Mouse (Mus musculus) c-Kit-positive CD71-negative TER-119-negative erythroid progenitor cells, embryonic 14.5 days (primary cell): ENCODE results near the gene Rhbdd2.

ENCODE experiments used
- DNase-seq: peaks from one replicate; pipeline ENCODE4 v3.0.0-alpha.2; 2013; ENCODE audit warnings: low read depth

Rhbdd2 gene

GRCm38 (mm10) chr5:135645330-135645729, 12.9 kb downstream of the Rhbdd2 start:
- DNase-seq, result no peak

GRCm38 (mm10) chr5:135646038-135646437, 13.6 kb downstream of the Rhbdd2 start:
- no peak for DNase-seq

DNA sequence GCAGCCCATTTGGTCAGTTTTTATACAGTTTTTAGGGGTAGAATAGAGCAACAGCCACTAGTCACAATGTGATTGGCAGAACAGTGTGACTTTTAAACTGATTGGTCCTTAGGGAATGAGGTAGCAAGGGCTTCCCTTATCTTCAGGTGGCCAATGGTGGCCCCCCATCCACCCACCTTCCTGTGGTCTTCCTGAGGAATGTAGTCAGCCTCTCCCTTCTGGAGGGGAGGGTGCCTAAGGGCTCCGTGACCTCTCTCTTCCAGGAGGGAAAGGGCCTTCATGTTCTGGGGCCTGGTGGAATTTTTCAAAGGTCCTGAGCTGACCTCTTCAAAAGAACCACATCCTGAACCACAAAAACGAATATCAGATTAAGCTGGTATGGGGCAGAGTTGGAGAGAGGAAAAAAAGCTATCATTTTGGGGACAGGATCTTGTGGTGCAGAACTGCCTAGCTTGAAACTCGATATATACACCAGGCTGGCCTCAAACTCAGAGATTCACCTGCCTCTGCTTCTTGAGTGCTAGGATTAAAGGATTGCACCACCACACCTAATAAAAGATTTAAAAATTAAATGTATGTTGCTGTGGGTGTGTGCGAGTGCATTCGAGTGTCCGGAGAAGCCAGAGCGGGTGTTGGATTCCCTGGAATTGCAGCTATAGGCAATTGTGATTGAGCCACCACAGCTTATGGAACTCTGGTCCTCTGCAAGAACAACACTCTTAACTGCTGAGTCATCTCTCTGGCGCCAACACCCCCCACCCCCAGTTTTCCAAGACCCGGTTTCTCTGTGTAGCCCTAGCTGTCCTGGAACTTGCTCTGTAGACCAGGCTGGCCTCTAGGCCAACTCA, 16.3 kb downstream of the Rhbdd2 start:
- DNase-seq, result no peak

DNA sequence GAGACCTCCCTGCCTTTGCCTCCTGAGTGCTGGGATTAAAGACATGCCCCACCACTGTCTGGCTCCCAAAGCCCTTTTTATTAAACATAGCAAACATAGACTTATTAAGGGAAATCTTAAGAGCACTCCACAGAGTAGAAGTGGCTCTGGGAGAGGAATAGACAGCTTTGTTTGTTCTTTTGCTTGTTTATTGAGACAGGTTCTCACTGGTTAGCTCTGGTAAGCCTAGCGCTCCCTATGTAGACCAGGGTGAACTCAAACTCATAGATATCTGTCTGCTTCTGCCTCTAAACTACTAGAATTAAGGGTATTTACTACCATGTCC, 16.9 kb downstream of the Rhbdd2 start:
- DNase-seq, result no peak

- DNase-seq, result no peak
Observed at GRCm38 (mm10) chr5:135651536-135651935, 19.1 kb downstream of the Rhbdd2 start.

GRCm38 (mm10) chr5:135653209-135653608, 20.8 kb downstream of the Rhbdd2 start:
- DNase-seq, result no peak

DNA sequence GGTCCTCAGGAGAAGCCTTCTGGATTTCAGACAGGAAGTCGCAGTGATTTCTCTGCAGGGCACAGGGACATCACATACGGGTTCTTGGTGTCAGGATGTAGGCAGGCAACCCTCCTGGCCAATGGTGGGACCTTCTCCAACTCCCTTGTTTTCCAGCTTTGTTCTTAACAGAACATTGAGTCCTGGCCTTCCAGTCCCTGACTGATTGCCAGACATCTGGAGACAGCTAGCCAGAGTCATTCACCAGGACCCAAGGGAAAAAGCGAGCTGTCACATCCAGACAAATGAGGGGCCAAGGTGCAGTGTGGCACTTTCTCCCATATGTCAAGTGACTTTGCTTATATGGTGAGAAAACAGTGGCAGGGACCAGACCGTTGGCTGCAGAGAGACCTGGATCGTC, 23.6 kb downstream of the Rhbdd2 start:
- DNase-seq, result no peak

- DNase-seq, result no peak
Observed at GRCm38 (mm10) chr5:135657128-135657527, 24.7 kb downstream of the Rhbdd2 start.

- no peak for DNase-seq
Observed at GRCm38 (mm10) chr5:135657703-135658373, 25.4 kb downstream of the Rhbdd2 start.

- DNase-seq, result no peak
Observed at GRCm38 (mm10) chr5:135659956-135660355, 27.5 kb downstream of the Rhbdd2 start.

GRCm38 (mm10) chr5:135660535-135660934, 28.1 kb downstream of the Rhbdd2 start:
- no peak for DNase-seq

- no peak for DNase-seq
Observed at GRCm38 (mm10) chr5:135666890-135667289, 34.5 kb downstream of the Rhbdd2 start.

DNA sequence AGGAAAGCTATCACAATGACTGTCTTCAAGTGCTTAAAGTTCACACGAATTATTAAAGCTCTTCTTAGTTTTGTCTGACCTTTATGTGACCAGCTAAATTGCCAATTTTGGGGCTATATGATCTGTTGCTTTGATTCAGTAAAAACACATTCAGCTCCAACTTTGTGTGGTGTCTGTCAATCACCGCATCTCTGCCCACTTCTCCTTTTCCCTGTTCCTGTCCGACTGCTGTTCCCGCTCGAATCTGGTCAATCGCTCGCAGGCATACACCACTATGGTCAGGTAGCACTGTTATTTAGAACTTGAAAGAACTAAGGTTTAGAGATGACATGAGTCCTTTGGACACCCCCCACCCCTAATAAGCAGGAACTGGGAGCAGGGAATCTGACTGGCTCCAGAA, 35.7 kb downstream of the Rhbdd2 start:
- no peak for DNase-seq

GRCm38 (mm10) chr5:135669741-135670275, 37.4 kb downstream of the Rhbdd2 start, which contains the start of gene Por:
Gene Por, plus strand, starts transcription at chr5:135670033.
- DNase-seq, result no peak

GRCm38 (mm10) chr5:135670881-135671280, 38.5 kb downstream of the Rhbdd2 start:
- DNase-seq, result no peak

- DNase-seq, result no peak
Observed at GRCm38 (mm10) chr5:135672509-135672908, 40.1 kb downstream of the Rhbdd2 start.

DNA sequence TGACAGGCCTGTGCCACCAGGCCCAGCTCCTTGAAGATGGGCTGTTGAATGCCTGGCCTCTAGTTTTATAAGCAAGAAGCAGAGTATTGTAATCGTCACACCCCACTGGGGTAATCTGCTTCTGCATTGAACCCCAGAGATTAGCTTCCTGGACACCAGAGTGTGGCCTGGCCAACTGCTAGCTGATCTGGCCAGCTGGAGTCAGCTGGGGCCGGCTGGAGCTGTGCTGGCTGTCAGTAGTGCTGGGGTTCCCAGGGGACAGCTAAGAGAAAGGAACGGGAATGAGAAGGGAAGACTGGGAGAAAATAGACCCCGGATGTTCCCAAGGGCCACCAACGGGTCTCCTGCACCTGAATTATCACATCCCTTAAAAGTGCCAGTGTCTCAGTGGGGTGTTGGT, 40.6 kb downstream of the Rhbdd2 start:
- no peak for DNase-seq

GRCm38 (mm10) chr5:135674349-135674775, 41.9 kb downstream of the Rhbdd2 start:
- no peak for DNase-seq

- no peak for DNase-seq
Observed at GRCm38 (mm10) chr5:135674821-135675220, 42.4 kb downstream of the Rhbdd2 start.

- no peak for DNase-seq
Observed at GRCm38 (mm10) chr5:135676696-135677095, 44.3 kb downstream of the Rhbdd2 start.

- no peak for DNase-seq
Observed at GRCm38 (mm10) chr5:135677251-135677650, 44.8 kb downstream of the Rhbdd2 start.

- no peak for DNase-seq
Observed at GRCm38 (mm10) chr5:135678481-135678880, 46.1 kb downstream of the Rhbdd2 start.

DNA sequence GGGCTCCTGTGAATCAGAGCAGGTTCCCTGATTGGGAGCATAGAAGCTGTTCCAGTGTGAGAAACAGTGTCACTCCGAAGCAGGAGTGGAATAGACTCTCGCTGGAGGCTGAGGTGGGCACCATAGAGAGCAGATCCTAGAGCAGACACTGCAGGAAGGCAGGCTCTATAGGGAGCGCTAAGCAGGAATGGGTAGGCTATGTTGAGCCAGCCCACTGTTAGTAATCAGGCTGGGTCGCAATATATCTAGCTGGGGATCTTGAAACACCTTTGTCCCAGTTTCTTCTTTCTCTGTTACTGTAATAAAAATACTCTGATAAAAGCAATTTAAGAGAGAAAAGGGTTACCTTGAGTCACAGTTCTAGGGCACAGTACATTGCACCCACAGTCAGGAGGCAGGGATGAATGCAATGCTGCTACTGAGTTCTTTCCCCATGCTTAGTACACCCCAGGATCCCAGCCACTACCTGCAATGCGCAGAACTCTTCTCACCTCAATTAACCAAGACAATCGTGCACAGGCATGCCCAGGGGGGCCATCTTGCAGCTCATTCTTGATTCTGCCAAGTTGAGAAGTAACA, 48.6 kb downstream of the Rhbdd2 start:
- DNase-seq, result no peak
